Mouse (Mus musculus): Measurements from ENCODE around the gene Ccr10.

Ccr10 gene

DNA sequence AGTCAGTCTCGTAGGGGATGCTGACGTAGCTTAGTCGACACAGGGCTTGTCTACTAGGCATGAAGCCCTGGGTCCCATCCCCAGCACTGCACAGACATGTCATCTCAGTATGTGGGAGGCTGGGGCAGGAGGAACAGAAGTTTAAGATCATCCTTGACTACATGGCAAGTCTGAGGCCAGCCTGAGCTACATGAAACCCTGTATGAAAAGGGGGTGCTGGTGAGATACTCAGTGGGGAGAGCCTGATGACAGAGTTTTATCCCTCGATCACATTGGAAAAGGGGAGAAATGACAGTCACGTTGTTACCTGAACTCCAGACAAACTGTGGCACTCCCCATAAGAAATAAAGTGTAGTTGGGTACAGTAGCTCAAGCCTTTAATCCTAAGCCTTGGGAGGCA, 12.3 kb upstream of the Ccr10 start:
- no peak for DNase-seq

- no peak for DNase-seq
Measured at GRCm38 (mm10) chr11:101186526-101187247, 11.4 kb upstream of the Ccr10 start.

DNA sequence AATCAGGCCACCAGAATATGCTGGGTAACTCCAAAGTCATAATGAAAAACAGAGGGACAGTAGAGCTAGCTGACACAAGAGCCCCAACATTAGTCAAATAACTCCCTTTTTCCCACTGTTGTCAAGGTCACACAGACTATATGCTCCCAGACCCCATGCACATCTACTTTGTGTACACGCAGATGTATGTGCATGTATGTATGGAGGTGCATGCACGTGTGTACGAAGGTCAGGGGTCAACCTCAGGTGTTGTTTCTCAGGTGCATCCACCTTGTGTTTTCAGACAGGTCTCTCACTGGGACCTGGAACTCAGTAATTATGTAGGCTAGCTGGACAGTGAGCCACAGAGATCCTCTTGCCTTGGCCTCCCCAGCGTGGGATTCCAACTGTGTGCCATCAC, 10.2 kb upstream of the Ccr10 start:
- DNase-seq, result no peak

GRCm38 (mm10) chr11:101184984-101185383, 9.7 kb upstream of the Ccr10 start:
- DNase-seq, result no peak

GRCm38 (mm10) chr11:101182771-101183517, 7.7 kb upstream of the Ccr10 start:
- no peak for DNase-seq

GRCm38 (mm10) chr11:101181961-101182360, 6.7 kb upstream of the Ccr10 start:
- no peak for DNase-seq

GRCm38 (mm10) chr11:101180846-101181740, 5.8 kb upstream of the Ccr10 start:
- peak; percentile 82 for DNase-seq

DNA sequence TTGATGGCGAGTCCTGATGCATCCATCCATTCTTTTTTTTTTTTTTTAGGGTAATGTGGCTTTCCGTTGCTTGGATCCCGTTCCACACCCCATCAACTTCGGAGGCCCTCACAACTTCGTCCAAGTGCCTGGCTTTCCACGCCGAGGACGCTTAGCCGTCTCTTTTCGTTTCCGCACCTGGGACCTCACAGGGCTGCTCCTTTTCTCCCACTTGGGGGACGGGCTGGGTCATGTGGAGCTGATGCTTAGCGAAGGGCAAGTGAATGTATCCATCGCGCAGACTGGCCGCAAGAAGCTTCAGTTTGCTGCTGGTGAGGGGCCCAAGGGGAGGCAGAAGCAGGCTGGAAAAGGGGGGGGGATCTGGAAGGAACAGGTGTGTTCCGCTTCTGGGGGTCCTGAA, 5.0 kb upstream of the Ccr10 start:
- DNase-seq, result no peak

- DNase-seq, result no peak
Measured at GRCm38 (mm10) chr11:101179306-101179705, 4.1 kb upstream of the Ccr10 start.

DNA sequence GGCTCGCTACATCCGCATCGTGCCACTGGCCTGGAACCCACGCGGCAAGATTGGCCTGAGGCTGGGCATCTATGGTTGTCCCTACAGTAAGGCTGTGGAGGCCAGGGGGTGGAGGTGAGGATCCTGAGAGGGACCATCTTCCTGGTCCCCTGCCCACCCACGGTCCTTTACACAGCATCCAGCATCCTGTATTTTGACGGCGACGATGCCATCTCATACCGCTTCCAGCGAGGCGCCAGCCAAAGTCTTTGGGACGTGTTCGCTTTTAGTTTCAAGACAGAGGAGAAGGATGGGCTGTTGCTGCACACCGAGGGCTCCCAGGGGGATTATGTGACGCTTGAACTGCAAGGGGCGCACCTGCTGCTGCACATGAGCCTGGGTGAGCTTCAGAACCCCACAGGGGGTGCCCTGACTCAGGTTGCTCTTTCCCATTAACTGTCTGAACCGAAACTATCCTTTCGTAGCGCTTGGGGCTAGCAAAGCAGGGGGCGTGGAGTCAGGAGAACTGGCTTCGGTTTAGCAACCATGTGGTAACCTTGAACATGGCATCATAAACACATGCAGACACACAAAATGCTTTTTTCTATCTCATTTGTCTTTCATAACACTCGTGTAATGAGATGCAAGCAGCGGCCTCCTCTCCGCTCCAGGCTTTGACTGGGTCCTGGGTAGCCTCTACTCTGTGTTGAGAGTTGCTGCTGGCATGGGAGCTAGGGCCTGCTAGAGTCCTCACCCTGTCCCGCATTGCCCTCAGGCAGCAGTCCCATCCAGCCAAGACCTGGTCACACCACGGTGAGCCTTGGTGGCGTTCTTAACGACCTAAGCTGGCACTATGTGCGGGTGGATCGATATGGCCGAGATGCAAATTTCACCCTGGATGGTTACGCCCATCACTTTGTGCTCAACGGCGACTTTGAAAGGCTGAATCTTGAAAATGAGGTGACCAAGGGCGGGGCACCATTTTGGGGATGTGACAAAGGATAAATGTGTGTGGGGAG, 3.1 kb upstream of the Ccr10 start:
- no peak for DNase-seq

GRCm38 (mm10) chr11:101176933-101177773, 1.9 kb upstream of the Ccr10 start:
- peak; percentile 80 for DNase-seq

GRCm38 (mm10) chr11:101176117-101176691, 961 bp upstream of the Ccr10 start:
- peak; percentile 65 for DNase-seq

DNA sequence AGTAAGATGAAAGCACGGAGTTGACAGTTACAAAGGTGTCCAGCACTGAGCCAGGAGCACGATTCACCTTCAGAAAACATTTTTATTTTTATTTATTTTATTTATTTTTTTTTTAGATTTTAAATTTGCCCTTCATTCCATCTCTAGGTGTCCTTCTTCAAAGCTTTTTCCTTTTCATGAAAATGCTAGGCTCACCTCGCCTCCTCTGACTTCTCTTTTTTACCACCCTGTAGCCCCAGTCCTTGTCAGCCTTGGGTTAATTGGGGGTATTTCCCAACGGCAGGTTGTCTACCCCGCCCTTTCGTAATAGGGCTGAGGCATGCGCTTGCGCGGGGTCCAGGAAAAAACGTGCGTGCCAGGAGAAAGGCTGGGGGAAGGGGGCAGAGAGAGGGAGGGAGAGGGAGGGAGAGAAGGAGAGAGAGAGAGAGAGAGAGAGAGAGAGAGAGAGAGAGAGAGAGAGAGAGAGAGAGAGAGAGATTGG, 433 bp upstream of the Ccr10 start:
- peak; percentile 69 for DNase-seq

DNA sequence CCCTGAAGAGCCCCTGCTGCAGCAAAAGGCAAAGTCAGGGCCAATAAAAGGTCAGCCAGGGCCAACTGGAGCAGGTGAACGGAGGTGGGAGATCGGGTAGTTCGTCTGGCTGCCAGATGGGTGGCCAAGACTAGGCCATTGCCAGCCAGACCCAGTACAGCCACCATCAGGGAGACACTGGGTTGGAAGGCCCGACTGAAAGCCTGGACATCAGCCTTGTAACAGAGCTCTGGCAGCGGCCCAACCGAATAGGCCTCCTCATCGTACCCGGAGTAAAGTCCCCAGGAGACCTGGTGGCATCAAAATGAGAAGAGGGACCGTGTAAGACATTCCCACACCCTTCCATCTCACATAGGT, 876 bp downstream of the Ccr10 start:
- no peak for DNase-seq

- peak; percentile 94 for DNase-seq
Measured at GRCm38 (mm10) chr11:101173631-101174388, 1.4 kb downstream of the Ccr10 start.

DNA sequence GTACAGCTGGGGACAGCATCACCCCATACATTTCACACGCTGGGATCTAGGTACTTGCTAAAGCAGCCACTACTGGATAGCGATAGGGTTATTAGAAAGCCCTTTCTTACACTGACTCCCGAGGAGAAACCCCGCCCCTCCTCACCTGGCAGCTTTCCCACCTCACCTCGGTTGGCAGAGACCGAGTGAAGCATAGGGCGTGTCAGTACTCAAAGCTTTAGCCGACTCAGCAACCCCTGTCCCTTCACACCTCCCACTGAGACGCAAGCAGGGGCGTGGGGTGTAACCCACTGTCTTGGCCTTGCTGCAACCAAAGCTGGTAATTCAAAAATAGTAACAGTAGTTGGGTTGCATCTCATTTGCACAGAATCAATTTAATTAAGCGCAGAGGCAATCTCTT, 2.1 kb downstream of the Ccr10 start:
- DNase-seq, result no peak

DNA sequence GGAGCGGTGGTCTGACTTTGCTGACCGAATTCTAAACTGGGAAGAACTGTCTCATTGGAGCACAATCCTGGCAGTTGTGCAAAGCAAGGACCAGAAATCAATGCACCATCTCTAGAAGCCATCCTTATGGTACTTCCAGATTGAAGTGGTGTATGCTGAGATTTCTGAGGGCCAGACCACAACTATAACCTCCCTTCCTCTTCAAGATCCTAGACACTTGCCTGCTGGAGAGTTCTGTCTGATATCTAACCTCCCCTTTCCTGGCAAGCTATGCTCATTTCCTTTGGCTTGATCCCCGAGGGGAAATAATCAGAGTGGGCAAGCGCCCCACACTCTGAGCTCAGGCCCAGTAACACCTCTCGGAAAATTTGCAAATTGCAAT, 2.8 kb downstream of the Ccr10 start:
- no peak for DNase-seq

DNA sequence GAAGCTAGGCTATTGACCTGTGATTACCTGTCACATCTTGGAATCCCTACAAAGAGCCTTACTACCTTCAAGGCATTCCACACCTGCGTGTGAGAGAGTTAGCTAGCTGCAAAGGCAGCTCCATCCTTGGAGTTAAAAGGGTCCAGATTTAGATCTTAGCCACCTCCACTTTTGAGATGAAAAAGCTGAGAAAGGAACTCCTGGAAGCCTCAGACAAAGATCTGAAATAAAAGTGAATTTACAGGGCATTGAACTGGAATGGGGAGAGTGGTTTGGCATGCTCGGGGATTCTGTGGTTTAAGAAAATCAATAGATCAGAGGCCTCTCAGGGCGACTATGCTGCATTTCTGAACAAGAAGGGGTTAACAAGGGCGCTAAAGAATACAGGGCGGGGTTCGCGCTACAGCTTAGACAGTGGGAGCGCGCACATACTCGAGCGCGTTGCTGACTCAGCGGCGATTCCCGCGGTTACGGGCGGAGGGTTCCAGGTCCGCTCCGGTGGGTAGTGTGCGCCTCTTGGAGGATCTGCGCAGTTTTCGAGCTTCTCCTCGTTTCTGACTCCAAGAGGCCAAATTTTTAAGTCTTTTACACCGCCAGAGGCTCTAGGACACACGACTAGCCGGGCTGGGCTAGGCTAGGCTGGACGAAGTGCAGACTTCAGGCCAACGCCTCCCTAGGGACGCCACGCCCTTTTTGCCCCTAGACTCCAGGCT, 3.4 kb downstream of the Ccr10 start:
- DNase-seq, result peak; percentile 92

Measured in retina, postnatal 1 day (tissue).